Mouse (Mus musculus): ENCODE measurements around the gene Stra6.

GRCm38 (mm10) chr9:58063531-58063930 lies at the start of gene Stra6:
- TF ChIP-seq CTCF (IDR thresholded peaks at IDR 0.05; ENCODE audit: extremely low read depth, insufficient read depth, insufficient read length, insufficient replicate concordance): no peak
- TF ChIP-seq POLR2A (IDR thresholded peaks at IDR 0.05; ENCODE audit: low read depth, low read length): no peak

Measured in spleen, adult 2 months (tissue).